Mouse (Mus musculus): ENCODE measurements at regions not wholly inside any gene's neighbourhood (a gene's known extent, or its start where the extent isn't known, plus 50 kb on each side); places are given as distances from the start of the nearest gene placed in this dataset.

DNA sequence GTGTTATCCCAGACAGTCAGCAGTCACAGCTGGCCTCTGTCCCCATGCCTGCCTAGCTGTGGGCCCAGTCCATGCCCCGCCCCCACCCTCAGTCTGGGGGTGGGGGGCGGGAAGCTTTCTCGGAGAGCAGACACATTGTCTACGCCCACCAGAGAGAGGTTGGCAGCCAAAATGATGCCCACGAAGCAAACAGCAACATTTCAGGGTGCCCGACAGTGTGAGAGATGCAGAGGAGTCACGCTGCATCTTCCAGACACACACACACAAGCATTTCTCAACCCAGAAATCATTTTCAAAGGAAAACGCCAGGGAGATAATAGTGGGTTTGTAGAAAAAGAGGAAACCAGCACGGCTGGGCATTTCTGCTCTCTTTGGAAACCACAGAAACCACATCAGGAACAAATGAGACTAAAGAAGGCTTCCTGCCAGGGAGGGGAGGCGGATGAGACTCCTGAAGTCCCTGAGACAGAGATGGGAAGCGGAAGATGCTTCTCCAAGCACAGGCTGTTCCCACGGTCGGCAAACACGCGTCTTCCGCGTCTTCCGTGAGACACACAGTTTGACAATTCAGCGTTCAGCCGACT, 152.1 kb upstream of the Agap1 start:
- TF ChIP-seq POLR2A (IDR thresholded peaks at IDR 0.05; ENCODE audit: insufficient read depth, low read depth, low read length) (no peak), CTCF (IDR thresholded peaks at IDR 0.05) (no peak), EP300 (IDR thresholded peaks at IDR 0.05; ENCODE audit: insufficient read depth, low read depth, low read length) (no peak)

All from heart, adult 2 months (tissue).